Mouse (Mus musculus) heart, embryonic 11.5 days (tissue): ENCODE data around the gene Arhgef6. TPM values are rescaled to one million over a fixed set of nuclear protein-coding genes. Genes with fewer than 3 reads are reported as not detected.

Experiments
- ATAC-seq: fragments of 200-750 bp; cut with Nextera tagmentation; replicated peaks from 2 replicates; pipeline ENCODE4 v1.8.0; 2017; ENCODE audit warnings: moderate library complexity; ENCODE audit not compliant: insufficient number of reproducible peaks, low FRiP score, low TSS enrichment
- H3K27ac ChIP-seq: fragments of 300-500 bp; sonication (generic); 2 replicates; pipeline ENCODE4 v1.5.1; 2014; ENCODE audit warnings: mild to moderate bottlenecking, low read depth, low read length
- H3K27me3 ChIP-seq: fragments of 300-500 bp; sonication (generic); 2 replicates; pipeline ENCODE4 v1.6.1; 2014; ENCODE audit warnings: mild to moderate bottlenecking, low read length, mixed read lengths; ENCODE audit not compliant: control insufficient read depth, insufficient read depth
- H3K36me3 ChIP-seq: fragments of 300-500 bp; sonication (generic); 2 replicates; pipeline ENCODE4 v1.6.1; 2014; ENCODE audit warnings: mild to moderate bottlenecking, low read length, moderate library complexity, mixed read lengths; ENCODE audit not compliant: control insufficient read depth, insufficient read depth
- H3K4me1 ChIP-seq: fragments of 300-500 bp; sonication (generic); 2 replicates; pipeline ENCODE4 v1.6.1; 2014; ENCODE audit warnings: low read length; ENCODE audit not compliant: control insufficient read depth, insufficient read depth
- H3K4me2 ChIP-seq: fragments of 300-500 bp; sonication (generic); 2 replicates; pipeline ENCODE4 v1.6.1; 2014; ENCODE audit warnings: mild to moderate bottlenecking, moderate library complexity
- H3K4me3 ChIP-seq: fragments of 300-500 bp; sonication (generic); 2 replicates; pipeline ENCODE4 v1.5.1; 2014; ENCODE audit warnings: low read depth, low read length
- H3K9ac ChIP-seq: fragments of 300-500 bp; sonication (generic); 2 replicates; pipeline ENCODE4 v1.6.1; 2014; ENCODE audit warnings: mild to moderate bottlenecking, low read depth, low read length, moderate library complexity
- H3K9me3 ChIP-seq: fragments of 300-500 bp; sonication (generic); replicated peaks from 2 replicates; pipeline ENCODE4 v1.6.1; 2016; ENCODE audit warnings: low read length; ENCODE audit not compliant: control insufficient read depth
- WGBS: fragments of 180-500 bp; shearing (Covaris S2); extraction: QIAGEN DNeasy Blood & Tissue Kit; methylation state at CpG from one replicate; pipeline ENCODE4 v1.1.7; 2014; ENCODE audit not compliant: insufficient replicate concordance; 5-methylcytosine and 5-hydroxymethylcytosine counted together
- polyA plus RNA-seq: library from polyadenylated mRNA; unstranded; fragments of >200 nt; fragmentation: Nextera tagmentation; extraction: Ambion mirVana; gene quantifications from 2 replicates; pipeline ENCODE4 v1.2.1, GENCODE M21; 2014

Gene Arhgef6
- polyA plus RNA-seq = 26.5 and 31.9 TPM in 2 replicates

DNA sequence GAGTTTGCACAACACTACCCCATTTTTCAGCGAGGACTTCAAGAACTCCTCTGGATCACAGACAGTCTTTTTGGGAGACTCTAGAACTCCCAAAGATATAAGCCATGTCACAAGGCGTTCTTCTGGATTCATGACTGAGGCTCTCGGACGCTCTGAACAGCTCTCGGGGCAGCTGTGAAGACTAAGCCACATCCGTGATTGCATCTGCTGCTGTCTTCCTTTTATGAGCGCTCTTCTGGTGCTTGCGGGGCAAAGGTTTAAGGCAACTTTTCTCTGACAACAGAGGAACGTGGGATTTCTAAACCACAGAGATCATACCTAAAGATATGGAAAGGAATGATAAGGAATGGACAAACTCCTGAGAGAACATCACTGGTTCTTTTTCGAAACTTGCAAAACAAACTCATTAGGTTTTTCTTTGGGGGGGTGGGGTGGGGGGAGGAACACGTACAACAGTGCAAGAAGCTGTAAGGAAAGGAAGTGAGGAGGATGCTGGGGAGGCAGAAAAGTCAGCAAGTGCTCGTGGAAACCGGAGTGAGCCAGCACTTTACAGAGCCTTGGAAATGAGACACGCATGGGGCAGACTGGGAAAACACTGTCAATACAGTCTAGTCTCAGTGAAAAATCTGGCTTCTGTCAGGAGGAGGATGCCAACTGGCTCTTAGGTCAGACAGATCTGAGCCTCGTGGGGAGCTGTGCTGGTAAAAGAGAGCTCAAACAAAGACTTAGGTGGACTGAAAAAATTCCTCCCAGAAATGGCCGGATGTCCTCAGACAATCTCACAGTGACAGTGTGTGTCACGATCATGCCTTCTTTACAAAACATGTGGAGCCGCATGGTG, at the start of gene Arhgef6:
Gene Arhgef6 (minus strand): TSS at position 359 of the 841 bp plus-strand sequence.
- WGBS = 55% methylated on average over 18 of the region's 18 CpGs
- H3K4me3 ChIP-seq = no peak within 1 kb of the TSS

GRCm38 (mm10) chrX:57380915-57381314, 42.4 kb upstream of the Arhgef6 start:
- H3K9ac ChIP-seq = no peak overlapping the region
- H3K4me2 ChIP-seq = no peak overlapping the region
- 79% methylated on average over 5 of the region's 5 CpGs for WGBS
- no peaks in the 10 kb centered on the region for H3K27me3 ChIP-seq
- no peak for ATAC-seq
- H3K36me3 ChIP-seq = peaks cover 9% of the 10 kb centered on the region
- H3K9me3 ChIP-seq = no peaks in the 10 kb centered on the region
- no peak overlapping the region for H3K27ac ChIP-seq
- H3K4me1 ChIP-seq = no peaks in the 10 kb centered on the region
- H3K4me3 ChIP-seq = no peak overlapping the region

More for the DNA sequence above, at the start of gene Arhgef6:
- no peak for ATAC-seq
- H3K27me3 ChIP-seq = no peaks in the 10 kb centered on the region; the same call in 1 of the 2 replicates
- no peak within 1 kb of the TSS for H3K9ac ChIP-seq
- peak within 1 kb of the TSS; percentile 16; the same call in 1 of the 2 replicates for H3K4me2 ChIP-seq
- H3K9me3 ChIP-seq = no peaks in the 10 kb centered on the region
- H3K27ac ChIP-seq = no peak within 1 kb of the TSS
- H3K4me1 ChIP-seq = no peaks in the 10 kb centered on the region
- H3K36me3 ChIP-seq = no peaks in the 10 kb centered on the region

- no peak overlapping the region for H3K4me2 ChIP-seq
- H3K27me3 ChIP-seq = no peaks in the 10 kb centered on the region
- WGBS = 92% methylated on average over 3 of the region's 3 CpGs
- no peak overlapping the region for H3K4me3 ChIP-seq
- H3K4me1 ChIP-seq = no peaks in the 10 kb centered on the region
- H3K9ac ChIP-seq = no peak overlapping the region
- ATAC-seq = no peak
- no peaks in the 10 kb centered on the region for H3K9me3 ChIP-seq
- H3K36me3 ChIP-seq = peaks cover 6% of the 10 kb centered on the region; the same call in 1 of the 2 replicates
- no peak overlapping the region for H3K27ac ChIP-seq
These were observed 40.0 kb upstream of the Arhgef6 start for GRCm38 (mm10) chrX:57378579-57378978.

DNA sequence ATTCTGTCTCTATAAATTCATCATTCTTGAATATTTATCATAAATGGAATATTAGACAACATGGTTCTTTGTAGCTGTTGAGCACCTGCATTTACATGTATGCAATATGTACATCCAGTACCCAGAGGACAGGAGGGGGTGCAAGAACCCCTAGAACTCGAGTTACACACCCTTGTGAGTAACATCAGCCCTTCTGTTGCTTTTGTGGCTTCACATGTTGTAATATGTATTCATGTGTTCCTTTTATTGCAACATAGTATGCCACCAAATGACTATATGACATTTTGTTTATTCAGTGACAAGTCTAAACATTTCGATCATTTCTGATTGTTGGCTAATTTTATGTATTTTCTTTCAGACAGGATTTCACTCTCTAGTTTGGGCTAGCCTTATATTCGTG, 38.6 kb upstream of the Arhgef6 start:
- WGBS = 71% methylated on average over 3 of the region's 3 CpGs
- no peaks in the 10 kb centered on the region for H3K27me3 ChIP-seq
- H3K9ac ChIP-seq = no peak overlapping the region
- H3K9me3 ChIP-seq = no peaks in the 10 kb centered on the region
- peaks cover 6% of the 10 kb centered on the region; the same call in 1 of the 2 replicates for H3K36me3 ChIP-seq
- no peak overlapping the region for H3K4me2 ChIP-seq
- no peak for ATAC-seq
- no peak overlapping the region for H3K4me3 ChIP-seq
- H3K4me1 ChIP-seq = no peaks in the 10 kb centered on the region
- H3K27ac ChIP-seq = no peak overlapping the region

GRCm38 (mm10) chrX:57374029-57374428, 35.5 kb upstream of the Arhgef6 start:
- Histone ChIP-seq H3K27me3 (no peaks in the 10 kb centered on the region), H3K27ac (no peak overlapping the region), H3K9me3 (no peaks in the 10 kb centered on the region), H3K36me3 (peaks cover 2% of the 10 kb centered on the region; the same call in 1 of the 2 replicates), H3K9ac (no peak overlapping the region), H3K4me3 (no peak overlapping the region), H3K4me1 (no peaks in the 10 kb centered on the region), H3K4me2 (no peak overlapping the region)
- WGBS = 70% methylated on average over 2 of the region's 2 CpGs
- no peak for ATAC-seq

GRCm38 (mm10) chrX:57373543-57373942, 35.0 kb upstream of the Arhgef6 start:
- no peak overlapping the region for H3K4me2 ChIP-seq
- no peaks in the 10 kb centered on the region for H3K27me3 ChIP-seq
- peaks cover under 1% of the 10 kb centered on the region; the same call in 1 of the 2 replicates for H3K36me3 ChIP-seq
- H3K27ac ChIP-seq = no peak overlapping the region
- ATAC-seq = no peak; the same call in 1 of the 2 replicates
- WGBS = 78% methylated on average over 2 of the region's 2 CpGs
- no peaks in the 10 kb centered on the region for H3K4me1 ChIP-seq
- no peak overlapping the region for H3K9ac ChIP-seq
- H3K4me3 ChIP-seq = no peak overlapping the region
- no peaks in the 10 kb centered on the region for H3K9me3 ChIP-seq

GRCm38 (mm10) chrX:57372965-57373364, 34.4 kb upstream of the Arhgef6 start:
- no peaks in the 10 kb centered on the region for H3K36me3 ChIP-seq
- no peaks in the 10 kb centered on the region for H3K4me1 ChIP-seq
- H3K9ac ChIP-seq = no peak overlapping the region
- H3K27me3 ChIP-seq = no peaks in the 10 kb centered on the region
- no peak for ATAC-seq
- no peaks in the 10 kb centered on the region for H3K9me3 ChIP-seq
- no peak overlapping the region for H3K4me3 ChIP-seq
- no peak overlapping the region for H3K4me2 ChIP-seq
- H3K27ac ChIP-seq = no peak overlapping the region
- WGBS = 76% methylated on average over 4 of the region's 4 CpGs

DNA sequence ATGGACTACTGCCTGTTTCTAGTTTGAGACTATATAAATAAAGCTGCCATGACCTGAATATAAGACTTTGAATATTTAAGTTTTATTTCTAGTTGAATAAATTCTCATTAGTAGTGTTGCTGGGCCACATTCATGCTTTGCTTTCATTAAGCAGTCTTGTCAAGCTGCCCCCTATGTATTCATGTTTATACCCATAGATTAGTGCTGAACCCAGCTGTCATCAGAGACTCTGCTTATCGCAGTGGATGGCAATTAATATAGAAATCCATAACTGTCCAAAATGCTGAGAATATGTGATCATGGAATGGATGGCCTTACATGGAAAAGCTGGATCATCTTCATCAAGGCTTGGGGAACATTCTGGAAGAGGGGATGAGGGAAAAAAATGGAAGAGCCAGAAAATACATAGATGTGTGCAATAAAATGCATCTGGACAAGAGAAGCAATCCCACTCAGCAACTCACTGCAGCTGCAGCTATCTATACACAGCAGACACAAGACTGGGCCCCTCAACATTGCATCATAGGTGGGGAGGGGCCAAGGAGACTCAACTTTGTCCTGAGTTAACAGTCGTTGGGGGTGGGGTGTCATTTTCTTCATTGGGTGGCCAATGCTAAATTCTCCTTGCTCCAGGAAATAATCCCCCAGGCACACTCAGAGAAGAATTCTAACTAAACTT, 26.5 kb upstream of the Arhgef6 start:
- H3K9ac ChIP-seq = no peak overlapping the region
- no peaks in the 10 kb centered on the region for H3K4me1 ChIP-seq
- WGBS = 66% methylated on average over 2 of the region's 2 CpGs
- no peak; the same call in 1 of the 2 replicates for ATAC-seq
- no peak overlapping the region for H3K4me2 ChIP-seq
- no peak overlapping the region for H3K4me3 ChIP-seq
- no peaks in the 10 kb centered on the region for H3K36me3 ChIP-seq
- no peaks in the 10 kb centered on the region for H3K9me3 ChIP-seq
- no peak overlapping the region for H3K27ac ChIP-seq
- no peaks in the 10 kb centered on the region for H3K27me3 ChIP-seq
